Mouse (Mus musculus): ENCODE results near the gene Upp2. TPM values are rescaled to one million over a fixed set of nuclear protein-coding genes. Genes with fewer than 3 reads are reported as not detected.

The Upp2 gene
- polyA plus RNA-seq, 1 experiment from 2014 or later: 1.8 TPM

GRCm38 (mm10) chr2:58557045-58557845 is 9.9 kb upstream of the Upp2 start:
- peaks cover 16% of the 10 kb centered on the region; the same call in 1 of the 2 replicates for H3K4me1 ChIP-seq
- no peaks in the 10 kb centered on the region for H3K9me3 ChIP-seq (replicated peaks)
- H3K4me2 ChIP-seq: 0 out of 2 replicates have a peak overlapping the region, but pooled peaks have one; percentile 4
- no peaks in the 10 kb centered on the region for H3K27me3 ChIP-seq (replicated peaks)
- H3K9ac ChIP-seq: no peak overlapping the region
- WGBS (ENCODE audit: insufficient replicate concordance): 58% methylated on average over 9 of the region's 9 CpGs
- peak overlapping the region; percentile 30; the same call in 1 of the 2 replicates for H3K27ac ChIP-seq
- no peaks in the 10 kb centered on the region for H3K36me3 ChIP-seq
- H3K4me3 ChIP-seq: no peak overlapping the region
- peak; percentile 52 for ATAC-seq

- 0 out of 2 replicates have a peak, but pooled peaks cover 18% of the 10 kb centered on the region for H3K4me1 ChIP-seq
- WGBS (ENCODE audit: insufficient replicate concordance): 65% methylated on average over 4 of the region's 4 CpGs
Measured at GRCm38 (mm10) chr2:58562137-58562536, 5.0 kb upstream of the Upp2 start.

GRCm38 (mm10) chr2:58565267-58565666 is 1.8 kb upstream of the Upp2 start:
- Histone ChIP-seq H3K4me2 (peak overlapping the region; percentile 75), H3K4me3 (peak overlapping the region; percentile 69), H3K4me1 (peaks cover 8% of the 10 kb centered on the region; the same call in 1 of the 2 replicates), H3K9me3 (replicated peaks) (no peaks in the 10 kb centered on the region), H3K9ac (no peak overlapping the region), H3K27ac (no peak overlapping the region), H3K36me3 (no peaks in the 10 kb centered on the region), H3K27me3 (replicated peaks) (peaks cover 44% of the 10 kb centered on the region)
- 57% methylated on average over 6 of the region's 6 CpGs for WGBS (ENCODE audit: insufficient replicate concordance)
- no peak for ATAC-seq

More at GRCm38 (mm10) chr2:58562137-58562536, 5.0 kb upstream of the Upp2 start:
- peak overlapping the region; percentile 31; the same call in 1 of the 2 replicates for H3K27ac ChIP-seq
- no peaks in the 10 kb centered on the region for H3K36me3 ChIP-seq
- ATAC-seq: no peak
- no peaks in the 10 kb centered on the region for H3K9me3 ChIP-seq (replicated peaks)
- H3K27me3 ChIP-seq (replicated peaks): peaks cover 24% of the 10 kb centered on the region
- H3K4me2 ChIP-seq: no peak overlapping the region
- no peak overlapping the region for H3K4me3 ChIP-seq
- no peak overlapping the region for H3K9ac ChIP-seq

- Histone ChIP-seq H3K4me2 (peak overlapping the region; percentile 75), H3K4me1 (peaks cover 8% of the 10 kb centered on the region; the same call in 1 of the 2 replicates), H3K27me3 (replicated peaks) (peaks cover 44% of the 10 kb centered on the region), H3K27ac (peak overlapping the region; percentile 82), H3K9ac (peak overlapping the region; percentile 70), H3K36me3 (no peaks in the 10 kb centered on the region), H3K4me3 (peak overlapping the region; percentile 69), H3K9me3 (replicated peaks) (no peaks in the 10 kb centered on the region)
- ATAC-seq: no peak
- WGBS (ENCODE audit: insufficient replicate concordance): 28% methylated on average over 6 of the region's 6 CpGs
Measured at GRCm38 (mm10) chr2:58566049-58566409, 1.1 kb upstream of the Upp2 start.

GRCm38 (mm10) chr2:58566410-58567065 is 560 bp upstream of the Upp2 start:
- WGBS (ENCODE audit: insufficient replicate concordance): under 1% methylated on average over 52 of the region's 78 CpGs
- H3K9ac ChIP-seq: peak overlapping the region; percentile 70

GRCm38 (mm10) chr2:58567866-58568719 is 995 bp downstream of the Upp2 start:
- H3K27ac ChIP-seq: peak overlapping the region; percentile 82; the same call in 1 of the 2 replicates
- no peak for ATAC-seq
- no peaks in the 10 kb centered on the region for H3K9me3 ChIP-seq (replicated peaks)
- H3K36me3 ChIP-seq: no peaks in the 10 kb centered on the region
- H3K4me1 ChIP-seq: peaks cover 3% of the 10 kb centered on the region; the same call in 1 of the 2 replicates
- H3K9ac ChIP-seq: peak overlapping the region; percentile 58; the same call in 1 of the 2 replicates
- 23% methylated on average over 12 of the region's 12 CpGs for WGBS (ENCODE audit: insufficient replicate concordance)
- H3K4me2 ChIP-seq: peak overlapping the region; percentile 75
- peaks cover 44% of the 10 kb centered on the region for H3K27me3 ChIP-seq (replicated peaks)
- H3K4me3 ChIP-seq: peak overlapping the region; percentile 69

More at GRCm38 (mm10) chr2:58566410-58567065, 560 bp upstream of the Upp2 start:
- H3K36me3 ChIP-seq: no peaks in the 10 kb centered on the region
- H3K4me1 ChIP-seq: peaks cover 8% of the 10 kb centered on the region; the same call in 1 of the 2 replicates
- H3K4me3 ChIP-seq: peak overlapping the region; percentile 69
- peak overlapping the region; percentile 75 for H3K4me2 ChIP-seq
- no peaks in the 10 kb centered on the region for H3K9me3 ChIP-seq (replicated peaks)
- H3K27me3 ChIP-seq (replicated peaks): peaks cover 44% of the 10 kb centered on the region
- peak overlapping the region; percentile 82 for H3K27ac ChIP-seq
- ATAC-seq: peak; percentile 8; the same call in 1 of the 2 replicates

- no peaks in the 10 kb centered on the region for H3K9me3 ChIP-seq (replicated peaks)
- H3K4me2 ChIP-seq: peak overlapping the region; percentile 75; the same call in 1 of the 2 replicates
- H3K9ac ChIP-seq: no peak overlapping the region
- WGBS (ENCODE audit: insufficient replicate concordance): 59% methylated on average over 4 of the region's 4 CpGs
- peaks cover 44% of the 10 kb centered on the region for H3K27me3 ChIP-seq (replicated peaks)
- H3K4me3 ChIP-seq: no peak overlapping the region
- H3K36me3 ChIP-seq: no peaks in the 10 kb centered on the region
- no peaks in the 10 kb centered on the region; the same call in 1 of the 2 replicates for H3K4me1 ChIP-seq
- ATAC-seq: no peak
- no peak overlapping the region for H3K27ac ChIP-seq
Measured at GRCm38 (mm10) chr2:58568841-58569645, 1.9 kb downstream of the Upp2 start.

- H3K9ac ChIP-seq: no peak overlapping the region
- H3K27ac ChIP-seq: no peak overlapping the region
- WGBS (ENCODE audit: insufficient replicate concordance): 72% methylated on average over 2 of the region's 2 CpGs
- H3K4me3 ChIP-seq: no peak overlapping the region
- H3K4me1 ChIP-seq: no peaks in the 10 kb centered on the region
- H3K4me2 ChIP-seq: no peak overlapping the region
- no peaks in the 10 kb centered on the region for H3K27me3 ChIP-seq (replicated peaks)
- no peak for ATAC-seq
- no peaks in the 10 kb centered on the region for H3K9me3 ChIP-seq (replicated peaks)
- H3K36me3 ChIP-seq: no peaks in the 10 kb centered on the region
Measured at GRCm38 (mm10) chr2:58574167-58574566, 7.1 kb downstream of the Upp2 start.

- 72% methylated on average over 10 of the region's 10 CpGs for WGBS (ENCODE audit: insufficient replicate concordance)
- no peaks in the 10 kb centered on the region for H3K36me3 ChIP-seq
Measured at GRCm38 (mm10) chr2:58586311-58586710, 19.2 kb downstream of the Upp2 start.

GRCm38 (mm10) chr2:58589637-58590036 is 22.5 kb downstream of the Upp2 start:
- H3K36me3 ChIP-seq: no peaks in the 10 kb centered on the region
- H3K27ac ChIP-seq: no peak overlapping the region
- H3K27me3 ChIP-seq (replicated peaks): no peaks in the 10 kb centered on the region
- H3K9ac ChIP-seq: no peak overlapping the region
- ATAC-seq: no peak
- H3K4me3 ChIP-seq: no peak overlapping the region
- H3K4me1 ChIP-seq: no peaks in the 10 kb centered on the region
- 68% methylated on average over 4 of the region's 4 CpGs for WGBS (ENCODE audit: insufficient replicate concordance)
- no peaks in the 10 kb centered on the region for H3K9me3 ChIP-seq (replicated peaks)
- no peak overlapping the region for H3K4me2 ChIP-seq

More at GRCm38 (mm10) chr2:58586311-58586710, 19.2 kb downstream of the Upp2 start:
- H3K27ac ChIP-seq: no peak overlapping the region
- ATAC-seq: no peak
- no peak overlapping the region for H3K4me2 ChIP-seq
- H3K4me1 ChIP-seq: no peaks in the 10 kb centered on the region
- no peaks in the 10 kb centered on the region for H3K27me3 ChIP-seq (replicated peaks)
- H3K9ac ChIP-seq: no peak overlapping the region
- no peak overlapping the region for H3K4me3 ChIP-seq
- H3K9me3 ChIP-seq (replicated peaks): no peaks in the 10 kb centered on the region

GRCm38 (mm10) chr2:58590055-58590454 is 23.0 kb downstream of the Upp2 start:
- H3K9me3 ChIP-seq (replicated peaks): no peaks in the 10 kb centered on the region
- no peaks in the 10 kb centered on the region for H3K4me1 ChIP-seq
- H3K4me3 ChIP-seq: no peak overlapping the region
- H3K27ac ChIP-seq: no peak overlapping the region
- WGBS (ENCODE audit: insufficient replicate concordance): 57% methylated on average over 1 of the region's 1 CpGs
- H3K4me2 ChIP-seq: no peak overlapping the region
- ATAC-seq: no peak
- no peaks in the 10 kb centered on the region for H3K36me3 ChIP-seq
- no peaks in the 10 kb centered on the region for H3K27me3 ChIP-seq (replicated peaks)
- no peak overlapping the region for H3K9ac ChIP-seq
